16 mouse cellular contexts compared by ENCODE assay signal in genomic region chr2:35961593-35962127, GRCm38 (mm10).
"Had no signal": no experiment of that assay in that cellular context is flagged by ENCODE, and none has a peak within 500 bp of the region (broad histone marks: within the 10 kb centered on the region; RNA-seq: fewer than 3 reads in every experiment).

No protein-coding gene starts in this region.

- H3K4me2 ChIP-seq: limb, embryonic 15.5 days; liver, embryonic 12.5 days; lung, embryonic 15.5 days; midbrain, embryonic 11.5 days; midbrain, embryonic 15.5 days; neural tube, embryonic 13.5 days had no signal

- H3K9me3 ChIP-seq: limb, embryonic 15.5 days; liver, embryonic 12.5 days; lung, embryonic 15.5 days; megakaryocyte, embryonic 14.5 days; midbrain, embryonic 15.5 days; neural tube, embryonic 13.5 days had no signal

- H3K36me3 ChIP-seq: limb, embryonic 15.5 days; liver, embryonic 12.5 days; lung, embryonic 15.5 days; midbrain, embryonic 15.5 days; neural tube, embryonic 13.5 days had no signal

- ATAC-seq: liver, embryonic 12.5 days; midbrain, embryonic 15.5 days had no signal

- DNase-seq: kidney, adult 9 months; kidney, postnatal 36 days; lung, postnatal 14 days; retina, postnatal 1 day; right cerebral cortex, postnatal 4 days; spleen, adult 18-20 months; thymus, postnatal 36 days had no signal

- H3K9ac ChIP-seq: limb, embryonic 15.5 days; liver, embryonic 12.5 days; lung, embryonic 15.5 days; midbrain, embryonic 15.5 days; neural tube, embryonic 13.5 days had no signal

- H3K27ac ChIP-seq: kidney, postnatal 0 days; limb, embryonic 15.5 days; liver, embryonic 12.5 days; lung, embryonic 15.5 days; macrophage; midbrain, embryonic 15.5 days; neural tube, embryonic 13.5 days had no signal

- H3K27me3 ChIP-seq: limb, embryonic 15.5 days; lung, embryonic 15.5 days; midbrain, embryonic 15.5 days; neural tube, embryonic 13.5 days had no signal

- H3K4me1 ChIP-seq: liver, embryonic 12.5 days; midbrain, embryonic 15.5 days had no signal

- H3K4me3 ChIP-seq: limb, embryonic 15.5 days; liver, embryonic 12.5 days; lung, embryonic 15.5 days; megakaryocyte, embryonic 14.5 days; midbrain, embryonic 15.5 days; neural tube, embryonic 13.5 days had no signal
